Comparison of ENCODE assay signal across 22 mouse cellular contexts in the genomic region with DNA sequence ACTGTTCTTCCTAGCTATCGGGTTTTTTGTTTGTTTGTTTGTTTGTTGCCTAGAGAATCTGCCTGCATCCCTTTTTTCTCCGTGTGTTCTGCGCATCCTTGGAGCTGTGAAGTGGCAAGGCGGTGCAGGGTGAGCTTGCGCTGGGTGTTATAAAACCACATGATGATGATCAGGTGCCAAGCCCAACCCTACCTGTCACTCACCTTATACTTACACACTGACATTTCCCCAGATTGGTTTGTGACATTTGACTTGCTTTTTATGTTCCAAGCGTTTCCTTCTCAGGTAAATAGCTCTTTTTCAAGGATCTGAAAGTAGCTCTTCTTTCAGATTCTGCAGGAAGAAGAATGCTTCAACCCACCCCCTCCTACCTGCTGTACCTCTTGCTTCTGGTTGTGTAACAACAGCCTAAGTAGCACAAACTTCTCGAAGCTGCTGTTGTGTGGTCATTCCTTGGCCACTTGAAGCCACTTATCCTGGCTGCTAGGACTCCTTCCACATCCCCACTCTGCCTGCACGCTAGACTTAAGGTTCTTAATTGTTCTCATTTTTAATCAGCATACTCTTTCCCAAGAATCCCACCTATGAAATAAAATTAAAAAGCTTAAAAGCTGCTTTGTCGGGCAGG. TPM values are rescaled to one million over a fixed set of nuclear protein-coding genes. Genes with fewer than 3 reads are reported as not detected.
DNase-seq lines count a peak whose midpoint lies in the region; ATAC-seq and TF ChIP-seq lines count a peak whose summit lies in the region.
"Had no signal": no experiment of that assay in that cellular context is flagged by ENCODE, and none has a peak within 500 bp of the region (broad histone marks: within the 10 kb centered on the region; RNA-seq: fewer than 3 reads in every experiment).

No protein-coding gene starts in this region.

- H3K4me2 ChIP-seq in lung, postnatal 0 days (replicated peaks; ENCODE audit: low read depth, low read length): no peak overlapping the region
- H3K4me2 ChIP-seq: embryonic facial prominence, embryonic 12.5 days; embryonic facial prominence, embryonic 15.5 days; heart, embryonic 11.5 days; hindbrain, embryonic 13.5 days had no signal

- peak; percentile 90 for ATAC-seq in lung, postnatal 0 days
- no peak for ATAC-seq in monocyte, adult 5-6 weeks (replicated peaks; ENCODE audit: insufficient number of reproducible peaks, low FRiP score, low TSS enrichment, poor library complexity, severe bottlenecking)
- ATAC-seq: activated CD4-positive, CD25-positive, alpha-beta regulatory T cell, adult 4 months; forebrain, embryonic 14.5 days; forebrain, postnatal 0 days; hindbrain, embryonic 16.5 days had no signal

- TF ChIP-seq CTCF in lung, postnatal 0 days (IDR thresholded peaks at IDR 0.05): no peak

- DNase-seq in large intestine, adult 2 months (ENCODE audit: low read depth, low spot score): peak; percentile 29
- DNase-seq in lung, postnatal 0 days (ENCODE audit: low spot score): peak; percentile 88
- DNase-seq in lung, postnatal 25 days (ENCODE audit: low spot score): peak; percentile 83
- DNase-seq in kidney, postnatal 4 days: no peak
- DNase-seq in cerebellum, adult 9-10 months: no peak
- DNase-seq: adrenal gland, postnatal 10 days; adrenal gland, postnatal 36 days; cerebellum, adult 18-20 months; cerebellum, adult 9-11 months; cerebellum, postnatal 25 days; forebrain, postnatal 0 days; gastrocnemius, adult 2 months; gastrocnemius, postnatal 14 days; heart, adult 11 months had no signal

- no peaks in the 10 kb centered on the region for H3K36me3 ChIP-seq in lung, postnatal 0 days (ENCODE audit: insufficient read depth, low read length)
- H3K36me3 ChIP-seq: embryonic facial prominence, embryonic 12.5 days; embryonic facial prominence, embryonic 15.5 days had no signal

- peak; percentile 87 for TF ChIP-seq EP300 in lung, postnatal 0 days (IDR thresholded peaks at IDR 0.05)

- peaks cover 6% of the 10 kb centered on the region; the same call in 1 of the 2 replicates for H3K4me1 ChIP-seq in lung, postnatal 0 days (ENCODE audit: insufficient read depth, low read depth, low read length)

- H3K4me3 ChIP-seq in lung, postnatal 0 days (ENCODE audit: low read depth, low read length): no peak overlapping the region
- H3K4me3 ChIP-seq: embryonic facial prominence, embryonic 12.5 days; embryonic facial prominence, embryonic 15.5 days; gastrocnemius, adult 2 months; hindbrain, embryonic 13.5 days had no signal

- no peaks in the 10 kb centered on the region for H3K27me3 ChIP-seq in lung, postnatal 0 days (replicated peaks; ENCODE audit: insufficient read depth, low read length)
- H3K27me3 ChIP-seq: embryonic facial prominence, embryonic 12.5 days; embryonic facial prominence, embryonic 15.5 days had no signal

- 47% methylated on average over 9 of the region's 9 CpGs for WGBS in large intestine, adult 2 months
- 48% methylated on average over 9 of the region's 9 CpGs for WGBS in lung, postnatal 0 days

- no peak overlapping the region for H3K27ac ChIP-seq in lung, postnatal 0 days (ENCODE audit: low read length)
- H3K27ac ChIP-seq: embryonic facial prominence, embryonic 12.5 days; embryonic facial prominence, embryonic 15.5 days; gastrocnemius, adult 2 months; hindbrain, embryonic 13.5 days had no signal

- no peak overlapping the region for H3K9ac ChIP-seq in lung, postnatal 0 days (replicated peaks; ENCODE audit: low read depth)
- H3K9ac ChIP-seq: embryonic facial prominence, embryonic 12.5 days; embryonic facial prominence, embryonic 15.5 days; forebrain, postnatal 0 days; hindbrain, embryonic 13.5 days had no signal

- H3K9me3 ChIP-seq in lung, postnatal 0 days (ENCODE audit: low read length): peaks cover 5% of the 10 kb centered on the region; the same call in 1 of the 2 replicates
- H3K9me3 ChIP-seq: embryonic facial prominence, embryonic 12.5 days; embryonic facial prominence, embryonic 15.5 days; hindbrain, embryonic 13.5 days had no signal

RNA-seq across cellular contexts. Expression of gene Tpt1, which starts 21.9 kb away (rescaled TPM):
- 1,475 and 1,792 TPM in 2 replicates for polyA plus RNA-seq in large intestine, adult 2 months (2012; rRNA removed)
- 1,257 and 1,264 TPM in 2 replicates for polyA plus RNA-seq in lung, postnatal 0 days (2015; fragmentation: Nextera tagmentation; extraction: Ambion mirVana)
- total RNA-seq in monocyte, adult 5-6 weeks (2017): 1,522 to 2,093 TPM (median 2,001 TPM) in 3 replicates

Comparison
In these comparisons a context has a peak if more than half of its experiments do, and no peak if none do; other contexts are left out.
1. DNase-seq: peak in large intestine, adult 2 months (single experiment), lung, postnatal 0 days (single experiment) and lung, postnatal 25 days (single experiment); none in kidney, postnatal 4 days (0 of 2) and cerebellum, adult 9-10 months (single experiment).